Mouse (Mus musculus) megakaryocyte, embryonic 14.5 days (primary cell): ENCODE results near the gene Ndufaf8.

Experiments used
- FLI1 ChIP-seq: IDR thresholded peaks from 2 replicates; pipeline ENCODE4 v1.6.1; 2012; ENCODE audit warnings: low read length, inconsistent platforms, mixed read lengths
- GATA1 ChIP-seq: IDR thresholded peaks from 3 replicates; pipeline ENCODE4 v1.6.1; 2012; ENCODE audit warnings: mixed read lengths, low read length, inconsistent platforms, borderline replicate concordance

DNA sequence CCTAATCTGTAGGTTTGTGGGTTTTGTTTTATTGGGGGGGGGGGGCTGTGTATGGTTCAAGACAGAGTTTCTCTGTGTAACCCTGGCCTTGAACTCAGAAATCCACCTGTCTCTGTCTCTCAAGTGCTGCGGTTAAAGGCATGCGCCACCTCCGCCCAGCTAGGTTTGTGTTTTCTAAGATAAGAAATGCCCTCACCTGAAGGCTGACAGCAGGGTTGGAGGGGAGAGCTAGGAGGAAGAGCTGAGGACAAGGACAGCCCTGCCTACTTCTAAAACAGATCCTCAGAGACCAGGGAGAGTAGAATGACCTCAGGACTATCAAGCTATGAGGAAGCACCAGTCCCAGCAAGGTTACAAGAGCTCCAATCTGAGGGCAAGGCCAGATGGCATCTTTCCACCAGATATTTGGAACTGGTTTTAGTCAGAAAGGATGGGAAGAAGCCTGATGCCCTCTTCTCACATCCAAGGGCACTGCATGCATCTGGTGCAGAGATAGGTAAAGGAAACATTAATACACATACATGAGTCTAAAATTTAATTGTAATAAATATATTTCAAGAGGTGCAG lies 4.8 kb downstream of the Ndufaf8 start:
- TF ChIP-seq GATA1 (no peak), FLI1 (no peak)
